Mouse (Mus musculus) erythroblast, adult 5-6 weeks (primary cell): ENCODE measurements around the gene Plcg2. TPM values are rescaled to one million over a fixed set of nuclear protein-coding genes. Genes with fewer than 3 reads are reported as not detected.

Source experiments
- ATAC-seq: replicated peaks from 2 replicates; pipeline ENCODE4 v1.8.0; 2016; ENCODE audit warnings: moderate number of reproducible peaks, mild to moderate bottlenecking, moderate TSS enrichment, inconsistent platforms; ENCODE audit not compliant: poor library complexity, low FRiP score, severe bottlenecking
- total RNA-seq, 2 experiments: library from RNA; stranded (forward) in 1 of 2; stranded (reverse) in 1 of 2; fragments of 150-400 nt in 1 of 2; fragments of 200-764, 138-1000 nt in 1 of 2; gene quantifications; 2 replicates each; pipeline versions ENCODE4 v1.2.3 to v1.2.4; 2015 to 2017; ENCODE audit warnings: low replicate concordance in 2 of 2

The Plcg2 gene
- total RNA-seq, 2 experiments from 2014 or later, result 16.1 to 19.0 TPM

- ATAC-seq, result no peak
These were observed 16.3 kb upstream of the Plcg2 start for GRCm38 (mm10) chr8:117481830-117482229.

GRCm38 (mm10) chr8:117484731-117485130, 13.4 kb upstream of the Plcg2 start:
- no peak for ATAC-seq

- no peak for ATAC-seq
These were observed 12.8 kb upstream of the Plcg2 start for GRCm38 (mm10) chr8:117485316-117485715.

- ATAC-seq, result no peak
These were observed 9.7 kb upstream of the Plcg2 start for GRCm38 (mm10) chr8:117488246-117489005.

GRCm38 (mm10) chr8:117493543-117493942, 4.5 kb upstream of the Plcg2 start:
- ATAC-seq, result no peak

GRCm38 (mm10) chr8:117494874-117495273, 3.2 kb upstream of the Plcg2 start:
- no peak for ATAC-seq

- no peak for ATAC-seq
These were observed 937 bp downstream of the Plcg2 start for GRCm38 (mm10) chr8:117498915-117499540.

GRCm38 (mm10) chr8:117500232-117500823, 2.2 kb downstream of the Plcg2 start:
- ATAC-seq, result no peak

- ATAC-seq, result no peak
These were observed 3.2 kb downstream of the Plcg2 start for GRCm38 (mm10) chr8:117501323-117501722.

- ATAC-seq, result no peak
These were observed 5.4 kb downstream of the Plcg2 start for GRCm38 (mm10) chr8:117503405-117504069.

- ATAC-seq, result no peak
These were observed 9.6 kb downstream of the Plcg2 start for GRCm38 (mm10) chr8:117507703-117508102.

GRCm38 (mm10) chr8:117516876-117517565, 18.9 kb downstream of the Plcg2 start:
- no peak for ATAC-seq

- no peak for ATAC-seq
These were observed 19.8 kb downstream of the Plcg2 start for GRCm38 (mm10) chr8:117517861-117518260.

- ATAC-seq, result no peak
These were observed 20.8 kb downstream of the Plcg2 start for GRCm38 (mm10) chr8:117518873-117519272.

GRCm38 (mm10) chr8:117526185-117526584, 28.1 kb downstream of the Plcg2 start:
- ATAC-seq, result no peak

- no peak for ATAC-seq
These were observed 29.9 kb downstream of the Plcg2 start for GRCm38 (mm10) chr8:117527983-117528382.

GRCm38 (mm10) chr8:117529177-117529576, 31.1 kb downstream of the Plcg2 start:
- ATAC-seq, result no peak

GRCm38 (mm10) chr8:117532381-117532972, 34.4 kb downstream of the Plcg2 start:
- ATAC-seq, result no peak

- no peak for ATAC-seq
These were observed 38.8 kb downstream of the Plcg2 start for GRCm38 (mm10) chr8:117536862-117537261.

GRCm38 (mm10) chr8:117537751-117538150, 39.7 kb downstream of the Plcg2 start:
- no peak for ATAC-seq
